Mouse (Mus musculus) cerebellum, postnatal 10 days (tissue): ENCODE measurements around the gene Elp4.

Experiments used
- DNase-seq, 2 experiments: peaks; one replicate each; pipeline ENCODE4 v3.0.0; 2021; ENCODE audit warnings: mixed read lengths in 2 of 2

The Elp4 gene

GRCm38 (mm10) chr2:105805210-105805609 lies 99.2 kb downstream of the Elp4 start:
- DNase-seq = no peak

DNA sequence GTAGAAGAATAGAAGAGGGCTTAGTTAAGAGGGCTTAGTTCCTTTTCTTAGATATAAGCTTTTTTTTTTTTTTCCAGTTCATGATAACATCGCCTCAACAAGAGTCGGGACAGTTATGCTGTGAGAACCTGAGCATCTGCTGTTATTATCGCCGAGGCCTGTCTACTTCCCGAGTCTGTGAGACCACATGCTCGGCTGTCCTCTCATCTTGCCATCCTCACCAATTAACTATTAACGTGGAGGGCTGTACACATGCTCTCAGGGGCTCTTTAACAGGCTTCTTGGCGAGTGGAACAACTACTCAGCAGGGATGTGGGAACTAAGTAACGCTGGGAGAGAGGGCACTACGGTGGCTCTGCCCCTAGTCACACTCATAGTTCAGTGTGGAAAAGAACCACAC lies 99.9 kb downstream of the Elp4 start:
- peak; percentile 73 to 77 for DNase-seq

DNA sequence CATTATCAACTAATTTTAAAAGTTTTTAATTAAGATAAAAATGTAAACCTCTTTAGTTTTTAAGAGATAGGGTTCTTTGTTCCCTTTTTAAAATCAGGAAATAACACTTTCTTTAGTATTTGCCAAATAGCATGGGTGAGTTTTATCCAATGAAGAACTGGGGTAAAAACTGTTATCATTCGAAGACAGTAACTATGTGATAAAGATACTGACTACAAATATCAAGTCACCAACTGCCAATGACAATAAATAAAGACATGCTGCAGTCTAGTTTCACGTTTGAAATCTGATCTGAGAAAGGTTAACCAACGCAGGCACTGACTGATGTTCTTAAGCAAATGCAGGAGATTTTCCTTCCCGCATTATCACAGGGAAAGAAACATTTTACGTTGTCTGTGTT lies 100.9 kb downstream of the Elp4 start:
- no peak for DNase-seq

GRCm38 (mm10) chr2:105802902-105803301 lies 101.5 kb downstream of the Elp4 start:
- DNase-seq = peak; percentile 54 to 59

DNA sequence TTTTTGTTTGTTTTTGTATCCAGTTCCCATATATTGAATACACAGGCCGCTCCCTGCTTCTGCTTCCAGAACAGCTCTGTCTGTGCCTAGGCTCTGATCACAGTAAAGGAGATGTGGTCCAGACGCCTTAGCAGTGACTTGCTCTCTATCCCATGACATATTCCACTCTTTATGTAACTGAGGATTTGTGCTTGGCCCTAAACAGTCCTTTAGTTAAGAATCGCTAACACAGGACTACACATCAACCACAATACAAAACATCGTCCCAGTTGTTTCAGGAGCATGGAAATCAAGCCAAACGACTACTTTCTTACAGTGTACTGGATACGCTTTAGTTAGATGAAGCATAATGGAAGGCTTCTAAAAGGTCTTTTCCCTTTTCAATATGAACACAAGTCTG lies 102.8 kb downstream of the Elp4 start:
- peak; percentile 43 for DNase-seq

DNA sequence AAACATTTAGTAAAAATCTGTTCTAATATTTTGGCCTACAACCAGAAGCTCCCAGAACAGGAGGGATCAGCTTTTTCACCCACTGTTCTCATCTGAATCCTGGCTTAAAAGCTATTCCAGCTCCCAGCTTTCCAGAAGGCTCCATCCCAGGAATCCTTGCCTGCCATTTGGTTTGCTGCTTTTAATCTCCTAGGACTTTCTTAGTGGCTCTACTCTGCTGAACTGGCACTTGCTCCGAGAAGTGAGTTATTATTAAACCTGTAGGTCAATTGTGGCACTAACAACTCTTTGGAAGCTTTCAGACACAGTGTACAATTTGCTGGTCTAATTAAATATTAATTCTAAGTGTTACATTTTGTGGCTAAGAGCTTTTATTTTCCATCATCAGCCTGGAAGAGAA lies 103.7 kb downstream of the Elp4 start:
- peak; percentile 79 to 80 for DNase-seq

GRCm38 (mm10) chr2:105799840-105800239 lies 104.5 kb downstream of the Elp4 start:
- peak; percentile 94 to 95 for DNase-seq

DNA sequence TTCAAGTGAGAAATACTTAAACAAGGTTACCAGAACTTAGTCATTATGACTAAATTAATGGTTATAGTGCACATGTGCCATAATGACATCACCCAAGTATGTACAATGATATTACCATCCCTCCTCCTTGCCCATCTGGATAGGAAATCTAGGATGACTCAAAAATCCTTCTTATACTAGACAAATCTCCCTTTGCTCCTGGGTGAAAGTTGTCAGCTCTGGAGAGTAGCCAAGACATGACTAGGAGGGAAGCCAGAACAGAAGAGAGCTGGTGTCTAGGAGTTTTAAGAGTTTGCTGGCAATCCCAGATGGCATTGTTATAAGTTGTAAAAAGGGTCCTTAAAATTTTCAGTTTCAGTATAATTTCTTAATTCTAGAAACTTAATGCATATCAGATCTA lies 106.5 kb downstream of the Elp4 start:
- DNase-seq = peak; percentile 78 to 82

GRCm38 (mm10) chr2:105796101-105796500 lies 108.3 kb downstream of the Elp4 start:
- peak in 1 of 2 experiments; percentile 49 for DNase-seq

- no peak for DNase-seq
These were observed 111.8 kb downstream of the Elp4 start for GRCm38 (mm10) chr2:105792339-105793120.

- DNase-seq = no peak
These were observed 114.4 kb downstream of the Elp4 start for GRCm38 (mm10) chr2:105789936-105790335.

GRCm38 (mm10) chr2:105787726-105788125 lies 116.6 kb downstream of the Elp4 start:
- peak in 1 of 2 experiments; percentile 40 for DNase-seq

DNA sequence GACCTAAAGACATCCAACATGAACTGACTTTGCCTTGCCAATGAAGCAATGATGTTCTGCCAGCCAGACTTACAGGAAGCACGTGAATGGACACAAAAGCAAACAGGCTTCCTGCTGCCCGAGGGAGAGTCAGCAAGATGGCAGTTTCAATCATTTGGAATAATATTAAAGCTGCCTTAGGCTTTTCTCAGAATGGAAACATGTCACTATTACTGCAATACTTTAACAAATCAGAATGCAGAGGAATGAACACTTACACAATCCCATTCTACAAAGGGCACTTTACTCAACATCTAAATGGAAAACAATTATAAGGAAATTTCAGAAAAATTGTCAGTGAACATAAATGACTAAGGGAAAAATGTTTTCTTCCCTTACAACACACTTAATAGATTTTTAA lies 117.4 kb downstream of the Elp4 start:
- peak in 1 of 2 experiments; percentile 32 for DNase-seq

- DNase-seq = no peak
These were observed 121.5 kb downstream of the Elp4 start for GRCm38 (mm10) chr2:105782885-105783284.

DNA sequence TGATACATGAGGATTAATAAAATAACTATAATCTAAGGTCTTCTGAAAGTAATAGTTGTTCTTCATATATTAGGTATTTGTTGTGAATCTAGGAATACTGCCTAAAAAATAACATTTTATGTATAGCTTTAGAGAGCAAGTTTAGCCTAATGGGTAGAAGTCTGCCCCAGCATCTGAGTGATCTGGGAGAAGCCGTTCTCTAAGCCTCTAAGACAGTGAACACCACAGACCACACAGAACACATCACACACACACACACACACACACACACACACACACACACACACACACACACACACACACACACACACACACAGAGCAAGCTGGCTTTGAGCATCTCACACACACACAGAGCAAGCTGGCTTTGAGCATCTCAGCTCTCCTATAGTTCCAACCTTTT lies 123.6 kb downstream of the Elp4 start:
- DNase-seq = no peak

- DNase-seq = no peak
These were observed 125.0 kb downstream of the Elp4 start for GRCm38 (mm10) chr2:105779320-105779891.

DNA sequence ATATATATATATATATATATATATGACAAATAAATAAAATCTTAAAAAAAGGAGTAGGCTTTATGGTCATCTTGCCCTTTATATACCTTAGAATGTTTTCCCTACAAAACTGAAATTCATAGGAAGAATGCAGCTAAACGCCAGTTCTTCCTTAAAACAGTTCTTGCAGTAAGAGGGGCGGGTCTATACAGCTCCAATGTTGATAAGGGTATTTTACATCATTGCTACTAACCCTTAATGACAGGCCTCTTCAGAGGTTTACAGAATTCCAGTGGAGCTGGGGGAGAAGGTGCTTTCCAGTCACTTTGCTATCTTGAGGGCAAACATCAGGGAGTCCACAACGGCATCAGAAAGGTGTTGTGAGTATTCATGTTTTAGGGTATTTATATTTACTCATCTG lies 133.1 kb downstream of the Elp4 start:
- no peak for DNase-seq

DNA sequence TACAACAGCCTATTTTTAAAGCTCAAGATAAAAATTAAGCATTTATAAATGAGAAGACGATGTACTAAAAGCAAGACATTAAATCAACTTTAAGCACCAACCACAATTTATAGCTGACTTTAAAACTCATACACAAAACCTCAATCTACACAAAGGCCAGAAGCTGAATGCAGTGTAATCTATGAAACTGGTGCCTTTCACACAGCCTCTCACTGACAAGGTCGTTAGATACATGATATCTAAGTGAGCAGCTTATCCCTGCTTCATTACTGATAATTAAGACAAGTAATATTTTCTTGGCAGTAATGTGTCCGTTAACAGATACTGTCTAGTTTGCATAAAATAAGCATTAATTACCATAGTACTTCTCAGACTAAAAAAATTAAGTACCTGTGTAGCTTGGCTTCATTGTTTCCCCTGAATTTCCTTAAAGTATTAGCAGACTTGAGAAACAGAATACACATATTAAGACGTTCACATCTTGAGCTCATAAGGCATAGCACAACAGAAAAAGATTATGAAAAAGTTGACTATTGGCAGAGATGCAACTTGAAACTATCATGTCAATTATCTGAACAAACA lies 134.5 kb downstream of the Elp4 start:
- DNase-seq = no peak

GRCm38 (mm10) chr2:105753512-105753911 lies 150.9 kb downstream of the Elp4 start:
- DNase-seq = no peak

GRCm38 (mm10) chr2:105749111-105749510 lies 155.3 kb downstream of the Elp4 start:
- no peak for DNase-seq

DNA sequence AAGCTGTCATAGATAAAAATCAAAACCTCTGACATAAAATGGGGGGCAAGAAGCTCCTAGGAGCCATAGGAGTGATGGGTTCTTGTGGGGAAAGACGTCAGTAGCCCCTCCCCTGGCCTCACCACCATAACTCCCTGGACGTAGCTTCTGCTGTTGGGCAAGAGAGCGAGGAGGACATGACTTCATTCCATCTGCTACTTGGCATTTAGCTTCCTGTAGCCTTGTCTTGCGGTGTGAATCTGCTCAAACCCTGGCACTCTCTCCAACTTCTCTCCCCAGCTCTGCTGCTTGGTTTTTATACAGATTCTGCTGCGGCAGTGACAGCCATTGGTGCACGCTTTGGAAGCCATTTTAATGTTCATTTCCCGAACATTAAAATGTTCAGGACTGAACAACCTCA lies 157.5 kb downstream of the Elp4 start:
- DNase-seq = peak; percentile 69 to 70

GRCm38 (mm10) chr2:105736166-105736565 lies 168.2 kb downstream of the Elp4 start:
- no peak for DNase-seq

- DNase-seq = no peak
These were observed 173.7 kb downstream of the Elp4 start for GRCm38 (mm10) chr2:105730704-105731103.

DNA sequence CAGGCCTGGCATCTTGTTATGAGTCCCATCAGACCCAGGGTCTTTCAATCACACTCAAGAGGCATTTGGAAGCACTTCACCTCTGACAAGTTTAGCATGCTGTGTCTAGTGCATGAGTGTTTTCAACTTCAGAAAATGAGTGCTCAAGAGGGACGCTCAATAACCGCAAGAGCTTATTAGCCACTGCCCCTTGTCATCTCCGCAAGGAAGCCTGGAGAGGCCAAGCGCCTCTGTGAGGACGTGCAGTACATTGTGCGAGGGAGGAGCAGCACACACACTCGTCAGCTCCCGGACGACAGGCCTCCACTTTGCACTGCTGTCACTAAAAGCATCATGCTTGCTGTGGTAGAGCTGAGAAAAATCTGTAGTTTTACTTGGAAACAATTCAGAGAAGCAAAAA lies 177.7 kb downstream of the Elp4 start:
- no peak for DNase-seq
